Mouse (Mus musculus): ENCODE data around the gene Fam53b.

GRCm38 (mm10) chr7:132781130-132781814, 32.4 kb downstream of the Fam53b start:
- TF ChIP-seq CTCF (IDR thresholded peaks at IDR 0.05; ENCODE audit: borderline replicate concordance, extremely low read depth, insufficient read depth, insufficient read length) (peak; percentile 20; the same call in 1 of the 2 replicates), POLR2A (IDR thresholded peaks at IDR 0.05; ENCODE audit: borderline replicate concordance, extremely low read depth, insufficient read depth, insufficient read length, poor library complexity, severe bottlenecking) (no peak)

Measured in brain, embryonic 14.5 days (tissue).